Mouse (Mus musculus): Measurements from ENCODE around the gene Snx9.

DNA sequence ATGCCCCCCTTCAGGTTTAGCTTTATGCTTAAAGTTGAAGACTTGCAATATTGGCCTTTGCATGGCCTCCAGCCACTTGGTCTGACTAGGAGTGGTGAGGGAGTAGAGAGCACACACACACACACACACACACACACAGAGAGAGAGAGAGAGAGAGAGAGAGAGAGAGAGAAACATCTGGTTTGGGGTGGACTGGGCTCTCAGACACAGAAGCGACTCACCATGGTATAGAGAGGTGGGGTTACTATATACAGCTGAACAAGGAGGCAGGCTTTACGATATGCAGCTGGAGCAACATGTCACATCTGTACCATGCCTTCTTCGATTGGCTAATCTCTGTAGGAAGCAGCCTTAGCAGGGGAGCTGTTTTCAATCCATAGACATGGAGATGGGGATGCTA lies 94.6 kb downstream of the Snx9 start:
- TF ChIP-seq GATA1 (IDR thresholded peaks at IDR 0.05; ENCODE audit: low read length) (no peak), TAL1 (IDR thresholded peaks at IDR 0.05; ENCODE audit: low read length) (no peak)

Measured in erythroblast, embryonic 14.5 days (primary cell).